Mouse (Mus musculus) kidney, embryonic 14.5 days (tissue): ENCODE data around the gene Golm1. TPM values are rescaled to one million over a fixed set of nuclear protein-coding genes. Genes with fewer than 3 reads are reported as not detected.

Experiments used
- polyA plus RNA-seq: library from polyadenylated mRNA; unstranded; fragments of >200 nt; fragmentation: Nextera tagmentation; extraction: Ambion mirVana; gene quantifications from 2 replicates; pipeline ENCODE4 v1.2.1, GENCODE M21; 2014

Gene Golm1
- polyA plus RNA-seq, 1 experiment from 2014 or later = 41.9 TPM

Other genes starting within 250 kb of the Golm1 start
- 17.9 and 18.6 TPM in 2 replicates for gene Agtpbp1, start 90.6 kb downstream of the Golm1 start, polyA plus RNA-seq
- gene Naa35, start 90.6 kb downstream of the Golm1 start, polyA plus RNA-seq = 93.0 and 101 TPM in 2 replicates
- gene 4921517D22Rik, start 18.3 kb upstream of the Golm1 start, polyA plus RNA-seq = not detected in 2 replicates
- gene Spata31d1a, start 34.5 kb upstream of the Golm1 start, polyA plus RNA-seq = 0.43 TPM in 1 of 2 replicates, not detected in the other
- not detected in 2 replicates for gene Spata31d1b, start 36.5 kb upstream of the Golm1 start, polyA plus RNA-seq
- gene Spata31d1d, start 55.9 kb upstream of the Golm1 start, polyA plus RNA-seq = not detected in 2 replicates
- not detected in 2 replicates for gene 1700014D04Rik, start 70.9 kb upstream of the Golm1 start, polyA plus RNA-seq
- gene Isca1, start 94.0 kb upstream of the Golm1 start, polyA plus RNA-seq = 123 and 134 TPM in 2 replicates
- gene Gm49354, start 106.4 kb upstream of the Golm1 start, polyA plus RNA-seq = not detected in 2 replicates
- gene Tut7, start 147.3 kb upstream of the Golm1 start, polyA plus RNA-seq = 23.6 and 43.9 TPM in 2 replicates